Mouse (Mus musculus) left cerebral cortex, postnatal 36 days (tissue): ENCODE data around the gene Gm21739. TPM values are rescaled to one million over a fixed set of nuclear protein-coding genes. Genes with fewer than 3 reads are reported as not detected.
"Not testable (repeated sequence)": the region's sequence is repeated elsewhere in the genome, so short reads cannot be mapped to it uniquely, and the experiment has no call there.

ENCODE experiments used
- DNase-seq, 2 experiments: peaks; one replicate each; pipeline ENCODE4 v3.0.0; 2021 to 2022; ENCODE audit warnings: low spot score in 2 of 2, mixed read lengths in 1 of 2
- intact Hi-C: fragments of 180-260 bp; cut with DNase I; formaldehyde crosslinking; loops from one replicate; pipeline ENCODE4 v1.15.1; 2025
- total RNA-seq, 2 experiments: library from RNA; stranded (reverse); gene quantifications; 2 replicates each; pipeline ENCODE4 v1.2.3; 2021

Gene Gm21739
- not detected for total RNA-seq

- intact Hi-C loops, DNase-seq: not testable (repeated sequence)
Measured at GRCm38 (mm10) chrY:44264344-44264743, at the start of gene Gm21739. Gm21739 (minus strand) TSS chrY:44264444.
